Comparison of ENCODE assay signal across 22 mouse cellular contexts in genomic region chr5:74482034-74482433, GRCm38 (mm10). TPM values are rescaled to one million over a fixed set of nuclear protein-coding genes. Genes with fewer than 3 reads are reported as not detected.
DNase-seq lines count a peak whose midpoint lies in the region; TF ChIP-seq lines count a peak whose summit lies in the region.
"Had no signal": no experiment of that assay in that cellular context is flagged by ENCODE, and none has a peak within 500 bp of the region (broad histone marks: within the 10 kb centered on the region; RNA-seq: fewer than 3 reads in every experiment).

No protein-coding gene starts in this region.

- no peak overlapping the region for H3K4me3 ChIP-seq in layer of hippocampus, adult 2 months
- H3K4me3 ChIP-seq: embryonic facial prominence, embryonic 15.5 days; forebrain, embryonic 10.5 days; hindbrain, embryonic 15.5 days; midbrain, embryonic 13.5 days had no signal

- H3K27ac ChIP-seq in layer of hippocampus, adult 2 months = peak overlapping the region; percentile 28; the same call in 1 of the 2 replicates
- H3K27ac ChIP-seq: embryonic facial prominence, embryonic 15.5 days; forebrain, embryonic 10.5 days; hindbrain, embryonic 15.5 days; midbrain, embryonic 13.5 days had no signal

- DNase-seq in cerebellum, postnatal 14 days = peak; percentile 42 to 64
- no peak for DNase-seq in cerebellum, adult 8-10 months
- DNase-seq in layer of hippocampus, adult 2 months (ENCODE audit: low spot score in 2 of 2) = no peak
- DNase-seq in layer of hippocampus, adult 9-10 months (ENCODE audit: low spot score) = no peak
- DNase-seq in NIH3T3 (ENCODE audit: low read depth) = peak; percentile 59
- peak; percentile 34 for DNase-seq in embryo, embryonic 10.5 days (ENCODE audit: low spot score)
- no peak for DNase-seq in spleen, postnatal 14 days (ENCODE audit: low spot score in 2 of 2)
- no peak for DNase-seq in right cerebral cortex, adult 2 months (ENCODE audit: low spot score in 2 of 2)
- DNase-seq: adrenal gland, postnatal 36 days; B cell, adult 2 months; gastrocnemius, postnatal 36 days; heart, postnatal 14 days; kidney, adult 18-20 months; kidney, postnatal 25 days; lung, adult 18-20 months; lung, postnatal 4 days; retina, postnatal 1 day; thymus, adult 2 months had no signal

- TF ChIP-seq CTCF in layer of hippocampus, adult 2 months (conservative IDR thresholded peaks at IDR 0.05) = peak; percentile 43

RNA-seq across cellular contexts. Expression of gene Scfd2, which starts 49.5 kb away (rescaled TPM):
- 10 to 100 TPM; 23.6 to 27.6 TPM for total RNA-seq in layer of hippocampus, adult 2 months (2021)

RNA-seq across cellular contexts. Expression of gene Fip1l1, which starts 53.2 kb away (rescaled TPM):
- 10 to 100 TPM; 64.7 to 66.9 TPM for total RNA-seq in layer of hippocampus, adult 2 months (2021)

Comparison
In these comparisons a context has a peak if more than half of its experiments do, and no peak if none do; other contexts are left out.
1. DNase-seq: peak in cerebellum, postnatal 14 days (2 of 2), NIH3T3 (single experiment) and embryo, embryonic 10.5 days (single experiment); none in cerebellum, adult 8-10 months (single experiment), layer of hippocampus, adult 2 months (0 of 2), layer of hippocampus, adult 9-10 months (single experiment), spleen, postnatal 14 days (0 of 2) and right cerebral cortex, adult 2 months (0 of 2).